Mouse (Mus musculus): ENCODE results near the gene Trpv2.
A peak's percentile ranks its signal among the peaks of the same experiment; 100 is the strongest.

Gene Trpv2

DNA sequence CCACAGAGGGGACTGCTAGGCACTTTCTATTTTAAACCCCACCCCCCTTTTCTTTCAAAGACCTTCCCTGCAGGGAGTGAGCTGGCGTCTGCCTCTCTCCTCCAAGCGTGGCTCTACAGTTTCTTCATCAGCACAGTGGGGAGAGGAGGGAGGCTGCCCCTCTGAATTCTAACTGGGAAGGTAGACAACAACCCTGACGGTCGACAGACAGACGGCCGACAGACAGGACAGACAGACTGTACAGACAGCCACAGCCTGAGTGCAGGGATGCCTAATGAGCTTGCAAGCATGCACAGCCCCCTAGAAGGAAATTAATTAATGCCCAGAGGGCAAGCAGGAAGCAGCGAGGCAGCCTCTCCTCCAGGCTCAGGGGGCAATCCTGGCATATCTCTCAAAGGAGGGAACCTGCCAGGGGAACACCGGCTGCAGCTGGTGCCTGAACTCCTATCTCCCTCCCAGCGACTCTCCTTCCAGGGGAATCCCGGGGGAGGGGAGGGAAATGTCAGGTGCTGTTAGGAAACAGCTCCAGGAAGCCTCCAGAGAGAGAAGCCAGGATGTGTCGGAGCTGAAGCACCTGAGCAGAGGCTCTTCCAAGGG lies 56.0 kb downstream of the Trpv2 start:
- DNase-seq (ENCODE audit: low spot score): peak; percentile 32

GRCm38 (mm10) chr11:62631138-62631537 lies 56.9 kb downstream of the Trpv2 start:
- no peak for DNase-seq (ENCODE audit: low spot score)

- DNase-seq (ENCODE audit: low spot score): no peak
These were observed 61.1 kb downstream of the Trpv2 start for GRCm38 (mm10) chr11:62635406-62635805.

- no peak for DNase-seq (ENCODE audit: low spot score)
These were observed 62.0 kb downstream of the Trpv2 start for GRCm38 (mm10) chr11:62636105-62636839.

GRCm38 (mm10) chr11:62636840-62637221 lies 62.5 kb downstream of the Trpv2 start:
- no peak for DNase-seq (ENCODE audit: low spot score)

DNA sequence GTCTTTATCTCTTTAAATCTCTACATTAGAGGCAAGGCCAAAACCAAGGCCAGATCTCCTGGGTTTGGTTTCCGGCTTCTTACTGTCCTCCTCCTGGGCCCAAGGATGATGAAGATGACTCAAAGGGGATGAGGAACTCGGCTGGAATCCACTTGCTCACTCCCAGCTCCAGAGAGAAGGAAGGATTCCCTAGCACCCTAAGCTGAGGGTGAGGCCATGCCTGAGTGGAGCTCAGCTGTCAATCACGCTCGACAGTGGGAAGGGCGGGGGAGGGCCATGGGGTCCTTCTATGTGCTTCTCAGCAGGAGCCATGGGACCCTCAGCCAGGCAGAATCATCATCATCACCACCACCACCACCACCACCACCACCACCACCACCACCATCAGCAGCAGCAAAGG lies 63.1 kb downstream of the Trpv2 start:
- DNase-seq (ENCODE audit: low spot score): no peak

DNA sequence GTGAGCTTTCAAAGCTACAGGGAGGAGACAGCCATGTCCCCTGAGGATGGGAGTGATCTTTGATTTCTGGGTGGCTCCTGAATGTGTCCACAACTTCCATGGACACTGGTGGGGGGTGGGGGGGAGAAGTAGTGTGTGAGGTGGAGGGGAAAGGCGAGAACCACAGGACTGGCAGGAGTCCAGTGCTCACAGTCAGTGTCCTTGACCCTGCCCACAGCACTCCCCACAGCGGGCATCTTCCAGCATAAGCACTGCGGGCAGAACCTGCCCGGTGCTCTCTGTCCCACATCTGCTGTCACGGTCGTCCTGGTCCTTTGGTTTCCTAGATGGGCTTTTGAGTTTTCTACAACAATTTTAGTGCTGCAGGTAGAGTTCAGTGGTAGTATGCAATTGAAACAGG lies 63.5 kb downstream of the Trpv2 start:
- no peak for DNase-seq (ENCODE audit: low spot score)

GRCm38 (mm10) chr11:62638402-62638801 lies 64.1 kb downstream of the Trpv2 start:
- DNase-seq (ENCODE audit: low spot score): no peak

DNA sequence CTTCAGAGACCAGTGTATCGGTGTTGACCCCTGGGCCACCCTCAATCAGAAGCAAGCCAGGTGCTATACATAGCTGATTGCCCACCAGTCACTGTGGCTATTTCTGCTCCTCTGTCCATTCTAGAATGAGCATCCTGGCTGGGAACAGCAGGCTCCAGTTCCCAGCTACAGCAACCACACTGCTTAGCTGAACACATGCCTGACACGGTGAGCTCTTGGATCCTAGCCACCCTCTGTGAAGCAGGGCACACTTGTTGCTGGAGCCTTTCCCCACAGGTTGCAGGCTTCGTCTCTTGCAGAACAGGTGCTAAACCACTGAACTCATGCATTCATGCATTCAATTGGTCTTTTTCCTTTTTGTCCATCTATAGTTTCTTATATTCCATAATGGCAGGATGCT lies 66.1 kb downstream of the Trpv2 start:
- DNase-seq (ENCODE audit: low spot score): no peak

GRCm38 (mm10) chr11:62642023-62642844 lies 67.9 kb downstream of the Trpv2 start:
- no peak for DNase-seq (ENCODE audit: low spot score)

GRCm38 (mm10) chr11:62643011-62643631 lies 68.8 kb downstream of the Trpv2 start:
- no peak for DNase-seq (ENCODE audit: low spot score)

DNA sequence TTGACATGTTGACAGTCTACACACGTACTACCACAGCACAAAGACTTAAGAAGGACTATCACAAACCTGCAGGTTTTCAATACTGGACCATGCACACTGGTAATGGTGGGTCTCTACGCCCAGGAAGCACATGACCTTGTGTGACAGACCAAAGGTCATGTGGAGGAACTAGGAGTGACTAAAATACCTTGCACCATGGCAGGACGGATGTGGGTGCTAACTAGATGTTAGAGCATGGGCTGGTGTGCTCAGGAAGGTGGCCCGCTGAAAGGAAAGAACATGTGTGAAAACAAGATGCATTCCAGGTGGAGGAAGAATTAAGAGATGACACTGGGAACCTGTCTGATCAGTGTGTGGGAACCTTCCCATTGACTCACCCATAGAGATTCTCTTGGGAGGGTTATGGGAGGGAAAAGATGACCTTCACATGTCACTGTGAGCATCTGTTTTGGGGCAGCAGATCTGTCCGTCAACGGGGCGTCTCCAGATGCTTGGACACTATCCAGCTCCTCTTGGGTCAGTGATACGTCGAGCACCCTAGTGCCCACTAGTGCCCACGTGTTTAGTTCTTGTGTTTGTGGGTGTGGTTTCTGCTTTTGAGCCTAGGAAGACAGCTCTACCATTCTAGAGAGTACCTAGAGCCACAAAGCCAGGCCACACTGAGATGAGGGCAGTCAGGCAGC lies 69.5 kb downstream of the Trpv2 start:
- DNase-seq (ENCODE audit: low spot score): no peak

DNA sequence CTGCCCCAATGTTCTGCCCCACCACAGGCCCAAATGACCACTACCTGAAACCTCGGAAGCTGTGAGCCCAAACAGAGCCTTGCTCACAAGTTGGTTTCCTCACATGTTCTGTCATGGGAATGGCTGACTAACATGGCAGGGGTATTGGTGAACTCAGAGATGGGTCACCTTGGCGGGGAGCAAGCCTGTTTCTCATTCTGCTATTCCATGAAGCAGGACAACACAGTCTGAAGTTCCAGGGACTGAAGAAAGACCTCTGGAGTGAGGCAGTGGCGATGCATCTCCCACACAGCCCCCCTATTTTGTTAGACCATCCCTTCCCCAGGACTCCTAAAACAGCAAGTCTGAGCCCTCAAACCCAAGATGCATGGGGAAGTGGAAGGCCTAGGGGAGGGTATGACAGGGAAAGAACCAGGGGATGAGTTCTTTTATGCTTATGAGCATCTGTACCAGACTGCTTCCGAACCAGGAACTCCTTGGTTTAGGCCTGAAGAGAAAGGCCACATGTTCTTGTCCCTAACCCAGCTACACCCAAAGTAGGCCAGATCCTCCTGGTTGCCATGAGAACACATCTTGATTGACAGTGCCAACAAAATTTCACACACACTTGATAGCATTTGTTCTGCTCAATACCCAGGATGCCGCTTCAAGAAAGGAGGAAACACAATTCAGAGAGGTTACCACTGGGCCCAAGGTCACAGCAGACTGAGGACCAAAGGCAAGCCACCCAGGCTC lies 70.5 kb downstream of the Trpv2 start:
- DNase-seq (ENCODE audit: low spot score): no peak

DNA sequence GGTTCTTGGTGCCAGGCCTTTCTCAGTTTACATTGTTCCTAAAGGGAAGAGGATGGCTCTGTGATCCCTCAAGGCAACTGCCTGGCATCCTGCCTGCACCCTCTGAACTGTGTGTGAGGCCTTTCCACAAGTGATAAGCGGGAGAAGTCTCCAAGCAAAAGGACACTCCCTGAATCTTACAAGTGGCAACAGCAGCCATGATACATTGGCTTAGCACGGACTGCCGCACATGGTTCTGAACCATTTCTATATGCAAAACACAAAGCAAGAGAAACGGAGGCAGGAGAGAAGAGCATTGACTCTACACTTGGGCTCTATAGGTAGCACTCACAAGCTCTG lies 71.0 kb downstream of the Trpv2 start:
- DNase-seq (ENCODE audit: low spot score): no peak

GRCm38 (mm10) chr11:62645732-62646494 lies 71.6 kb downstream of the Trpv2 start:
- DNase-seq (ENCODE audit: low spot score): no peak

DNA sequence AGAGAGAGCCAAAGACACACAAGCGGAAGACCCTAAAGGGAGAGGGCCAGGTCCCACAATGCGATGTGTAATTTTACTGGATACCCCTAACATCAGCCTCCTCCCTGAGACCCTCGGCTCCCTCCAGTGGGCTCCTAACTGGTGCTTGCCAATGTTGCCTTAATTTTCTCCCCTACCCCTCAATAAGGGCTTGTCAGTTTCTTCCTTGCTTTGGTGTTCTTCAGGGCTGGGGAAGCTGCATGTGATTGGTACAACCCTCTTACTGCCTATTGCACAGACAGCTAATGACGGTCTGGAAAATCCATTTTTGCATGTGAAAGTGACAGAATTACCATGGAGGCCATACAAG lies 72.2 kb downstream of the Trpv2 start:
- DNase-seq (ENCODE audit: low spot score): no peak

DNA sequence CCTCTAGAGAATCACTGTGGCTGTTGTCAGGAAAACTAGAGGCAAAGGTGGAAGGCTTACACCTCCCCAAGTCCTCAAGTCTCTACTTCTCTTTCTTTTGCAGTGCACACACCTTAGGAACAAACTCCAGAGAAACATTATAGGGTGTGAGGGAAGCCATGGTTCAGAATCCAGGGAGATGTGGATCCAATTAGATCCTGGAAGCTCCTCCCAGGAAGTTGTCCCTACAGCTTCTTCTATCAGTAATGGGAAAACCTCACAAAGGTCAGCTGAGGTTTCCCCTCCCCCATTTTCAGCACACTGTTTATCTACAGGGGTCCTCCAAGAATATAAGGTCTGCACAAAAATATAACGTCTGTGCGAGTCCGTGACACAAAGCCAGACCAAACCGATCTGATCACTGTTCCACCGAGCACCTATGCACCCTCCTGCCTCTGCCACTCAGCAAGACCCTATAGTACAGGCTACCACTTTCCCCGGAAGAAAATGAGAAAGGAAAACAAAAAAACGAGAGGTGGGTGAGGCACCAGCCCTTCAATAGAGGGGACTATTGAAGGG lies 72.8 kb downstream of the Trpv2 start:
- no peak for DNase-seq (ENCODE audit: low spot score)

GRCm38 (mm10) chr11:62647661-62648590 lies 73.6 kb downstream of the Trpv2 start, which contains the start of gene Lrrc75a:
TSS of gene Lrrc75a (minus strand) at chr11:62648523.
- peak; percentile 63 for DNase-seq (ENCODE audit: low spot score)

Data from yolk sac, embryonic 10.5 days (tissue).